Mouse (Mus musculus): ENCODE results near the gene Fam168b.

The Fam168b gene

GRCm38 (mm10) chr1:34850343-34851136 lies 7.7 kb upstream of the Fam168b start:
- DNase-seq, result no peak

DNA sequence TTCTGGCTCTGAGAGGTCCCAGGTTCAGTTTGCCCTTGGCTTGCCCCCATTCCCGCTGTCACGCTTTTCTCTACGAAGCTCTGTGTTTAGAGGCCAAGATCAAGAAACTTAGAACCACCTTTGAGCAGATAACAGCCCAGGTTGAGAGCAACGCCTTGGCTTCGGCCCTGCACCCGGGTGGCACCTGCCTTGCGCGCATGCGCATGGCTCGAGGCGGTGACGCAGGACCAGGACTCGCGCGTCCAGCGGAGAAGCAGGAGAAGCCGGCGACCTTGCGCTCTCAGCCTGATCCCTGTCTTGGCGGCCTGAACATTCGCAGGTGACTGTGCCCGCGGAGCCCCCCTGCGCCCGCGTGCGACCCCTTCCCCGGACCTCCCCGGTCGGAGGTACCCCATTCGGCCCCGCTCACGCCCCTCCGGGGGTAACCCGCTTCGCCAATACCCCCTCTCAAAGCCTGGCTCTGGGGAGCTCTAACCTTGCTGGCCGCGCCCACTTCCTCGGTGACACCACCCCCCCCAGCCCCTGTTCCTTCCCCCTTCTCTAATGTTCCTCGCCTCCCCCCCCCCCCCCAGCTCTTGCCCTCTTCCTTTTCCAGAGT lies 7.0 kb upstream of the Fam168b start, which contains the start of gene Plekhb2:
TSS of gene Plekhb2 (plus strand) at position 232 of the 598 bp plus-strand sequence.
- peak; percentile 90 to 91 for DNase-seq

- DNase-seq, result no peak
Observed at GRCm38 (mm10) chr1:34847070-34847469, 4.2 kb upstream of the Fam168b start.

GRCm38 (mm10) chr1:34842389-34842861 lies 440 bp downstream of the Fam168b start:
- DNase-seq, result peak; percentile 74 to 83

DNA sequence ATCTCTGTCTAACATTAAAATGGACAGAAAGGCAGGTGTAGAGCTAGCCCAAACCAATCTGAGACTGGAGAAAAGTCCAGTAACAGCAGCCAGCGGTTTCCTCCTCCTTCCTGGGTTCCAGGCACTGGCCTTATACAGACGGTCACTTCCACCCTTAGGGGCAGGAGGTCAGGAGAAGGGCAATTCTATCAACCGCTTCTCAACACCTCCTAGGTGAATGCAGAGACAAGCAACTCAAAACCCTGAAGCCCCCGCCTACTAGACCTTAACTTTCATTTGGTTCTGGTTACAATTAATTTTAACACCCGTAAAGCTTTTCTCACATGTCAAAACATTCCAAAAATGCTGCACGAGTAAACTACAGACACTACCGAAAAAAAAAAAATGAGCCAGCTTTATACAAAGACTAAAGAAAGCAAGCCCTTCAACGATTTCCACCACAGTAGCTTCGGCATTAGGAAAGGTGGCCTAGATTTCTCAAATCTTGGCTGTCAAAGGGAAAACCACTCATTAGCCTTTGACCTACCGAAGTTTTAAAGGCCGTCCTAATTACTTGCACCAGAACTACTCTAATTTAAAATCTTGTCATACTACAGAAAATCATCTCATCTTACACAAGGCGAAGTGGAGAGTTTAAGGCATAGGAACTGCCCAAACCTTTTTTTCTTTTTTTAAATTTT lies 1.0 kb downstream of the Fam168b start:
- DNase-seq, result no peak

GRCm38 (mm10) chr1:34839241-34839640 lies 3.6 kb downstream of the Fam168b start:
- no peak for DNase-seq

- no peak for DNase-seq
Observed at GRCm38 (mm10) chr1:34837951-34838689, 4.7 kb downstream of the Fam168b start.

DNA sequence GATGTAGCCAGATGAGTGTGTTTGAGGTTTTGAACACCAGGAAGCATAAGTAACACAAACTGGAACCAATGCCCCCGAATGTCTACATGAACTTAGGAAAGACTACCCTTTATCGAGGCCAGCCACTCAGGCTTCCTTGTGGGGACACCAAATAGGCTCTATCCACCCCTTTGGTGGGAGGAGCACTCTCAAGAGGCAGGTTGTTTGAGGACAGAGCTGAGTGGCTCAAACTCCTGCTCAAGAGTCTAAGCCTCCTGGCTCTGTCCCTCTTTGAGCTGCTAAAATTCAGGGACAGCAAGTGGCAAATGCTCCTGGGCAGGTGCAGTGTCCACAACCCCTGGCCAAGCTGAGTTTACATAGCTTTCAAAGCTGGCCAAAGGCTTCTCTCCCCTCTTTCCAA lies 8.0 kb downstream of the Fam168b start:
- DNase-seq, result no peak

DNA sequence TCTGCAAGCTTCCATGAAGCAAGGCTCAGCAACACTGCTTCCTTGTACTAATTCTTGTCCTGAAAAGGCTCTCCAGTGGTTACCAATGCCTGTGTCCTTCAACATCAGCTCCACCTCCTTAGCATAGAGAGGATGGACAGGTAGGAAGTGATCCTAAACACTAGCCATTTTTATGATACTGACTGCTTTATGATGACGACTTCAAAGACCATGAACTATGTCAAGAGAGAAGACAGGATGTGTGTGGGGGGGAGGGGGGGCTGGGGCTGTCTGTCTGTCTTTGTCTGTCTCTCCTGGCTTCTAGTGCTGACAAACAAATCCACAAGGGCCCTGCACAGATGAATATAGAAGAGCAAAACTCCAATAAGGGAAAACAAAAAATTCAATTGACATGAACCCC lies 11.5 kb downstream of the Fam168b start:
- no peak for DNase-seq

DNA sequence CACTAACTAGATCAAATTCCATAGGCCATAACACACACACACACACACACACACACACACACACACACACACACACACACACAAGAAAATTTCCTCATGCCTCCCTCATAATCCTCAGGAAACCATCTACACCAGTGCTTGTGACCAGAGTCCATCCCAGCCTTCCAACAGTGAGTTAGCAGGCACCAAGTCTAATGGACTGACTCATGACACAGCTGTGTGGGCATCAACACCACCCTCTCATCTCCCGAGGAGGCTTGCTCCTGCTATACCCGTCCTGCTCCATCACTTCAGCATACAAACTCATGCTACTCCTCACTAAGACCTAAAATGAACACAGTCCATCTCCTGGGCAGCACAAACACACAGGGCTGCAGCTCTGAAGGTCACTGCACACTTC lies 11.9 kb downstream of the Fam168b start:
- DNase-seq, result no peak

- DNase-seq, result no peak
Observed at GRCm38 (mm10) chr1:34828528-34829294, 14.2 kb downstream of the Fam168b start.

- DNase-seq, result no peak
Observed at GRCm38 (mm10) chr1:34827900-34828299, 15.0 kb downstream of the Fam168b start.

DNA sequence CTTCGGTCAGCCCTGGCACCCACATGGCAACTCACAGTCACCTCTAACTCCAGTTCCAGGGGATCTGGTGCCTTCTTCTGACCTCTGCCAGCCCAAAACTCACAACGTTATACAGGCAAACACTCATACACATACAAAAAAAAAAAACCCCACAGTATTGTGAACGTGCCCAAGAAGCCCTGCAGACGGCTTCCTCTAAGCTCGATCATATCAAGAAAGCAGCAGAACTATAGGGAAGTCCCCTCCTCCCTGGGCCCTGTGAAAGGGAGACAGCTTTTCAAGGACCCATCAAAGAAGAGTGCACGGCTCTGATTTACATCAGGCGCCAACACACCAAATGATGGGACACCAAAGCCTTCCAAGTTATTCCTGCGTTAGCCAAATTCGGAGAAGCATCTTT lies 17.0 kb downstream of the Fam168b start:
- no peak for DNase-seq

DNA sequence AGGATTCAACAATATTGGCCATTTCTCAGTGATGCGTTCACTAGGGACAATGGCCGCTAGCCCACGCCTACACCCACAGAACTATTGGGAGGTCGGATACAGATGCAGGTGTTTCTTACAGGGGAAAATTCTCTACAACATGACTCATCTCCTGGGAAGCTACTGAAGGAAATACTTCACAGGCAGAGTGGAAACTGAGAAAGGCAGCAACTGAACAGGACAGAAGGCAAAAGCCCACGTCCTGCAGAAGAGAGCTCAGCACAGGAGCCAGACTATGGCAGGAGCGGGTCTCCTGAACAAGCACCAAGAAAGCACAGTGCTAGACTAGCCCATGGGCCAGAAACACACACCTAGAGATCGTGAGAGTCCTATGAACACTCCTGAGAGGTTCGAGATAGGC lies 18.7 kb downstream of the Fam168b start:
- no peak for DNase-seq

GRCm38 (mm10) chr1:34823353-34823752 lies 19.5 kb downstream of the Fam168b start:
- DNase-seq, result peak in 1 of 2 experiments; percentile 42

DNA sequence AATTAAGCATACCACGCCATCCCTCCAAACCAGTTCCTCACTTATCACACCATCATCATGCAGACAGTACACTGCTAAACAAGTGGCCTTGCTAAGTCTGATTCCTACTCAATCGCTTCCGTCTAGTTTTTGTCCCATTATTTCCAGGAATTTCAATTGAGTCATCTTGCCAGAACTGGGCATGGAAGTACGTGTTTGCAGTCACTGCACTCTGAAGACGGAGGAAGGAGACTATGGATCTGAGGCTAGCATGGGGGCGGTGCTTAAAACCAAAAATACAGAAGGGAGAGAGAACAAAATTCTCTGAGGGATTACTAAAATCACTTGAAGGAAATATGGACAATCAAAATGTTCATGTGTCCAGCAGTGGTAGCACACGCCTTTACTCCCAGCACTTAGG lies 20.1 kb downstream of the Fam168b start:
- DNase-seq, result no peak

- DNase-seq, result no peak
Observed at GRCm38 (mm10) chr1:34822003-34822402, 20.9 kb downstream of the Fam168b start.

DNA sequence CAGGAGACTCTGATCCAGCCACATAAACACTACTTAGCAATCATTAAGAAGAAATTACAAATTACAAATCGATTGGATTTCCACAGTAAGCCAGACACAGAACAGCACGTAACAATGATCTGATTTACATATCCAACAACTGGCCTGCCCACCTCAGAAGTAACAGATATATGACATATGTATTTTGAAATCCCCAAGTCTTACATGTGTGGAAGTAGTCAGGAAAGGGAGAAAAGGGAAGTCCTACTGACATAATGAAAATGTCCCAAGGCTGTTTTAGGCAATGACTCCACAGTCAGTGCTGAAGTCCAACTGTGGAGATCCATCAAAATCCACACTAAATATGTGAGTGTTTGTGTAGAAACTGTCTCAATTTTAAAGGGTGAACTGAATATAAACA lies 21.5 kb downstream of the Fam168b start:
- no peak for DNase-seq

DNA sequence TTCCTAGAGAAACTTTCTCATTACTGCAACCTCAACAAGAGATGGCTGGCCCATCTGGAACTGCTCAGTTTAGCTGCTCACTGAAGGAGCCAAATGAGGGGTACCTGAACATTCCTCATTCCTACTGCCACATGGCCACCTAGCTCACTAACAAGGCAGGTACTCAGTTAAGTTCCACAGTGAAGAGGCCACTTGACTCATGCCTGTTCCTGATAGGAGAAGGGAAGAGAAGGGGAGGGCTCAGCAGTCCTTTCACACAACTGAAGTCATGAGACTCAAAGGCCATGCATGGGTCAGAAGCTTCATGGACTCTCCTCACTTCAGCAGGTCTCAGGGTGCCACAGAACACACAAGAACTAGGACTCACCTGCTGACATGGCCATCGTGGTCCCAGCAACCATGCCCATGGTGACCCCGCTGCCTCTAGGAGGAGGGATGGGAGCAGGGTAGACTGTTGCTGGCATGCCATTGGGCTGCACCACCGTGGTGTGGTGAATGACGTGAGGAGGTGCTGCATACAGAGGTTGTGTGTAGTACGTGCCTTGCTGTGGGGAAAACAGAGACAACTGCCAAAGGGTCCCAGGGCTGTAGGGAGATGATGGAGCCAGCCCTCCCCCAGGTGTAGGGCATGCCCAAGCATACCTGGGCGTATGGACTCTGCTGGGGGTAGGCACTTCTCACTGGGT lies 23.5 kb downstream of the Fam168b start:
- DNase-seq, result no peak

GRCm38 (mm10) chr1:34815843-34816242 lies 27.0 kb downstream of the Fam168b start:
- DNase-seq, result no peak

DNA sequence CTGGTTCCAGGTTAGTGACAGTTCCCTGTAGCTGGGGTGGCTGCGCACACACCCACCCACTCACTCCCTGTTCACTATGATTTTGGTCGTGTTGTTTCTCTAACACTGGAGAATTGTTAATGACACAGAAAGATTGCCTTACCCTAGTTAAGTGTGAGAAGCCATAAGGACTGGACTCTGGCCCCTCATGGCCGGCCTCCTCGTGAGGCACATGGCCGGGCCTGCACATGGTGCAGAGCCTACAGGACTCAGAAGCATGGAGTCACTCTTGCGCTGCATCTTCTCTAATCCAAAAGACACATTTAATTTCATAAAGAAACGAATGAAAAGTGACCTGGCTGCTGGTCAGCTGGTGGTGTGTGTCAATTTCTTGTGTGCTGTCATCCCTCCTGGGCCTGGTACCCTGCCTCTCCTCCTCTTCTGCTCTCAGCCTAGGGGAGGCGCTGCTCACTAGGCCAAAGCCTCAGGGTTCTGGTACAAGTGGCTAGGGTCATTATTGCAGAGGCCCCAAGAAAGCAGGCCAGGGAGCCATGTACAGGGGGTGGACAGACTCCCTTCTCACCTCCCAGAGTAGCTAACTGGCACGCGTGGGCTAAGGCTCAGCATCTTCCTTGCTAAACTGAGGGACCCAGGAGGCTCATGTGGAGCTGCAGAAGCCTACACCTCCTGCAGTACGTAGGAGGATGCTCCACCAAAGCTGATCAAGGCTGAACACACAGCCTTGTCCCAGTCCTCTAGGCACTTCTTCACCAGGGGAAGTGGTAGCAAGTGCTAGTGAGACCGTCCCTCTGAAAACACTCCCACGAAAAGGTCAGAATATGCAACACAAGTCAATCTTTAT lies 30.2 kb downstream of the Fam168b start:
- DNase-seq, result no peak
